Comparison of ENCODE assay signal across 10 mouse cellular contexts in genomic region chr5:111420896-111421295, GRCm38 (mm10). TPM values are rescaled to one million over a fixed set of nuclear protein-coding genes. Genes with fewer than 3 reads are reported as not detected.
DNase-seq lines count a peak whose midpoint lies in the region; ATAC-seq and TF ChIP-seq lines count a peak whose summit lies in the region.
"Had no signal": no experiment of that assay in that cellular context is flagged by ENCODE, and none has a peak within 500 bp of the region (broad histone marks: within the 10 kb centered on the region; RNA-seq: fewer than 3 reads in every experiment).

No protein-coding gene starts in this region.

- peaks cover 34% of the 10 kb centered on the region for H3K27me3 ChIP-seq in lung, embryonic 14.5 days (ENCODE audit: insufficient read depth, low read length)
- no peaks in the 10 kb centered on the region for H3K27me3 ChIP-seq in forebrain, embryonic 13.5 days
- H3K27me3 ChIP-seq in limb, embryonic 10.5 days (ENCODE audit: low read depth, poor library complexity, severe bottlenecking): peaks cover 78% of the 10 kb centered on the region

- no peak for TF ChIP-seq POLR2A in olfactory bulb, adult 2 months (IDR thresholded peaks at IDR 0.05; ENCODE audit: insufficient read depth, low read depth, low read length)

- 65% methylated on average over 22 of the region's 22 CpGs for WGBS in lung, embryonic 14.5 days
- 22% methylated on average over 22 of the region's 22 CpGs for WGBS in forebrain, embryonic 13.5 days
- WGBS in limb, embryonic 10.5 days: 32% methylated on average over 22 of the region's 22 CpGs
- 51% methylated on average over 22 of the region's 22 CpGs for WGBS in olfactory bulb, adult 2 months

- no peak for TF ChIP-seq CTCF in lung, embryonic 14.5 days (IDR thresholded peaks at IDR 0.05; ENCODE audit: low read depth)
- TF ChIP-seq CTCF in olfactory bulb, adult 2 months (IDR thresholded peaks at IDR 0.05; ENCODE audit: insufficient read depth, low read depth, low read length): no peak

- no peak for DNase-seq in lung, embryonic 14.5 days
- no peak for DNase-seq in lung, postnatal 10 days
- no peak for DNase-seq in limb, embryonic 10.5 days (ENCODE audit: low spot score)
- no peak for DNase-seq in frontal cortex, adult 2 months (ENCODE audit: extremely low spot score in 1 of 2, low spot score in 1 of 2)
- no peak for DNase-seq in left cerebral cortex, adult 11 months (ENCODE audit: low spot score)
- DNase-seq in right cerebral cortex, postnatal 10 days (ENCODE audit: low spot score in 2 of 2): no peak
- DNase-seq: cerebellum, adult 9-10 months; lung, adult 18-20 months had no signal

- ATAC-seq in lung, embryonic 14.5 days (ENCODE audit: insufficient read depth): no peak
- ATAC-seq in forebrain, embryonic 13.5 days: no peak

- no peak overlapping the region for H3K27ac ChIP-seq in lung, embryonic 14.5 days (ENCODE audit: low read depth)
- peak overlapping the region; percentile 99 for H3K27ac ChIP-seq in forebrain, embryonic 13.5 days
- peak overlapping the region; percentile 97; the same call in 1 of the 2 replicates for H3K27ac ChIP-seq in limb, embryonic 10.5 days
- H3K27ac ChIP-seq in olfactory bulb, adult 2 months (ENCODE audit: insufficient read depth, low read depth, low read length): no peak overlapping the region

- H3K9me3 ChIP-seq in lung, embryonic 14.5 days (ENCODE audit: low read depth, low read length): no peaks in the 10 kb centered on the region
- no peaks in the 10 kb centered on the region for H3K9me3 ChIP-seq in forebrain, embryonic 13.5 days (replicated peaks)
- no peaks in the 10 kb centered on the region for H3K9me3 ChIP-seq in limb, embryonic 10.5 days (replicated peaks)

- peak overlapping the region; percentile 87 for H3K9ac ChIP-seq in lung, embryonic 14.5 days
- peak overlapping the region; percentile 100 for H3K9ac ChIP-seq in forebrain, embryonic 13.5 days

- peak overlapping the region; percentile 98 for H3K4me2 ChIP-seq in lung, embryonic 14.5 days
- H3K4me2 ChIP-seq in forebrain, embryonic 13.5 days: peak overlapping the region; percentile 96

- peak overlapping the region; percentile 79 for H3K4me3 ChIP-seq in lung, embryonic 14.5 days (ENCODE audit: low read depth, low read length)
- peak overlapping the region; percentile 98 for H3K4me3 ChIP-seq in forebrain, embryonic 13.5 days
- H3K4me3 ChIP-seq in limb, embryonic 10.5 days: peak overlapping the region; percentile 78
- peak overlapping the region; percentile 71 for H3K4me3 ChIP-seq in olfactory bulb, adult 2 months (ENCODE audit: insufficient read depth, low read depth, low read length)

- peaks cover 24% of the 10 kb centered on the region for H3K4me1 ChIP-seq in lung, embryonic 14.5 days (ENCODE audit: insufficient read depth)
- H3K4me1 ChIP-seq in forebrain, embryonic 13.5 days: peaks cover 62% of the 10 kb centered on the region
- H3K4me1 ChIP-seq in limb, embryonic 10.5 days: peaks cover 66% of the 10 kb centered on the region
- peaks cover 39% of the 10 kb centered on the region for H3K4me1 ChIP-seq in olfactory bulb, adult 2 months (ENCODE audit: control insufficient read depth, insufficient read depth, low read length)

- H3K36me3 ChIP-seq in lung, embryonic 14.5 days (ENCODE audit: insufficient read depth): peaks cover 38% of the 10 kb centered on the region
- peaks cover 67% of the 10 kb centered on the region for H3K36me3 ChIP-seq in forebrain, embryonic 13.5 days (ENCODE audit: poor library complexity, severe bottlenecking)
- H3K36me3 ChIP-seq in limb, embryonic 10.5 days: peaks cover 34% of the 10 kb centered on the region

RNA-seq across cellular contexts. Expression of gene Mn1, which starts 3.7 kb away (rescaled TPM):
- polyA plus RNA-seq in lung, embryonic 14.5 days (2014; fragmentation: Nextera tagmentation; extraction: Ambion mirVana): 8.9 and 9.7 TPM in 2 replicates
- 81.0 and 89.3 TPM in 2 replicates for polyA plus RNA-seq in forebrain, embryonic 13.5 days (2015; fragmentation: Nextera tagmentation; extraction: Ambion mirVana)
- polyA plus RNA-seq in limb, embryonic 10.5 days (2016; fragmentation: Nextera tagmentation; extraction: Ambion mirVana): 7.4 and 13.1 TPM in 2 replicates
- not detected in 2 replicates for polyA plus RNA-seq in olfactory bulb, adult 2 months (2012; ENCODE audit: insufficient read depth, insufficient read length, low replicate concordance, missing spikeins)
- polyA plus RNA-seq in frontal cortex, adult 2 months (2012; rRNA removed): 11.9 and 12.7 TPM in 2 replicates

Comparison
In these comparisons a context has a peak if more than half of its experiments do, and no peak if none do; other contexts are left out.
1. H3K27ac ChIP-seq: peak in forebrain, embryonic 13.5 days (single experiment) and limb, embryonic 10.5 days (single experiment); none in lung, embryonic 14.5 days (single experiment) and olfactory bulb, adult 2 months (single experiment).
2. Peak in every context shown above with its lines, with median percentiles within 50 percentile points of each other: H3K4me3 ChIP-seq.